Mouse (Mus musculus) cerebellum, adult 2 months (tissue): ENCODE data around the gene Arhgap31.

ENCODE experiments used
- CTCF ChIP-seq: fragments of 200-500 bp; IDR thresholded peaks from 2 replicates; pipeline ENCODE4 v1.5.1; 2011; ENCODE audit warnings: low read depth, mild to moderate bottlenecking, control low read depth, low read length, moderate library complexity, borderline replicate concordance; ENCODE audit not compliant: insufficient read depth
- POLR2A ChIP-seq: fragments of 200-500 bp; IDR thresholded peaks from 2 replicates; pipeline ENCODE4 v1.6.1; 2011; ENCODE audit warnings: low read length, control low read depth, borderline replicate concordance; ENCODE audit not compliant: insufficient read depth

- TF ChIP-seq CTCF = no peak
- TF ChIP-seq POLR2A = no peak
These were observed 6.3 kb downstream of the Arhgap31 start for GRCm38 (mm10) chr16:38706782-38707181.
